Comparison of ENCODE assay signal across 15 mouse cellular contexts in the genomic region with DNA sequence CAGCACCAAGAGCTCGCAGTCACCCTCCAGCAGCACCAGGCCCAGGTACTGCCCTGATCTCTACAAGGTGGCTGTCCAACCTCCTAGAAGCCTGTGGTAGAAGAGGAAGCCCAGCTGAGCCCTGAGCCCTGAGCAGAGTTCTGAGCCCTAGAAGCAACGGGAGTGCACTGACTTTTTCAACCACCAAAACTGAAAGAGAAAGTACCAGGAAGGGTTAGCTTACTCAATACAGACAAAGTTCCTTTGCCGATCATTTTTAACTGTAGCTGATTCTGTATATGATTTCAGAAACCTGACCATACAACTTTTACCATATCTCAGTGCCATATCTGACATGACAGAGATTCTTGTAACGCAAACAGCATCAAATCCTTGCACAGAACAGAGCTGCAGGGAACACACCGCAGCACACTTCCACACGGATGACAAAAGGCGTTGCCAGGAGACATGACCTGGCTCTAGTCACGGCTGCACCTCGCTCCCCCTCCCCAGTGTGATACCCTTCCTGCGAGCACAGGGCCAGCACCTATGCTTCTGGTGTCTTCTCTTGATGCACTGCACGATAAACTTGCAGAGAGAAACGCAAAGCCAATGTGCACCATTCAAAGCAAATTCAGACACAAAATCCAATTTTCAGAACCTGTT. TPM values are rescaled to one million over a fixed set of nuclear protein-coding genes. Genes with fewer than 3 reads are reported as not detected.
DNase-seq lines count a peak whose midpoint lies in the region; ATAC-seq and TF ChIP-seq lines count a peak whose summit lies in the region.
"Had no signal": no experiment of that assay in that cellular context is flagged by ENCODE, and none has a peak within 500 bp of the region (broad histone marks: within the 10 kb centered on the region; RNA-seq: fewer than 3 reads in every experiment).

No protein-coding gene starts in this region.

- no peak for TF ChIP-seq CTCF in bone marrow, adult 2 months (IDR thresholded peaks at IDR 0.05; ENCODE audit: control insufficient read depth, insufficient read depth, low read length)
- TF ChIP-seq CTCF in liver, postnatal 0 days (IDR thresholded peaks at IDR 0.05; ENCODE audit: low read depth) = no peak

- H3K4me3 ChIP-seq in liver, embryonic 16.5 days (ENCODE audit: low read depth, low read length) = no peak overlapping the region
- no peak overlapping the region for H3K4me3 ChIP-seq in liver, embryonic 12.5 days
- peak overlapping the region; percentile 47 for H3K4me3 ChIP-seq in bone marrow, adult 2 months (replicated peaks; ENCODE audit: control insufficient read depth, low read depth, low read length)
- H3K4me3 ChIP-seq in liver, postnatal 0 days (ENCODE audit: low read depth, low read length) = no peak overlapping the region
- H3K4me3 ChIP-seq in stomach, embryonic 16.5 days (replicated peaks; ENCODE audit: low read length) = no peak overlapping the region
- H3K4me3 ChIP-seq: neural tube, embryonic 15.5 days had no signal

- H3K9ac ChIP-seq in liver, embryonic 16.5 days (ENCODE audit: low read depth, low read length) = no peak overlapping the region; the same call in 1 of the 2 replicates
- no peak overlapping the region for H3K9ac ChIP-seq in liver, embryonic 12.5 days
- H3K9ac ChIP-seq in liver, postnatal 0 days (replicated peaks) = no peak overlapping the region
- H3K9ac ChIP-seq in stomach, embryonic 16.5 days (ENCODE audit: low read length) = peak overlapping the region; percentile 14; the same call in 1 of the 2 replicates
- H3K9ac ChIP-seq: neural tube, embryonic 15.5 days had no signal

- H3K36me3 ChIP-seq in liver, embryonic 16.5 days (ENCODE audit: control insufficient read depth, insufficient read depth) = no peaks in the 10 kb centered on the region
- H3K36me3 ChIP-seq in liver, embryonic 12.5 days = peaks cover 22% of the 10 kb centered on the region
- H3K36me3 ChIP-seq in liver, postnatal 0 days (replicated peaks; ENCODE audit: insufficient read depth, low read length) = peaks cover 12% of the 10 kb centered on the region; the same call in 1 of the 2 replicates
- no peaks in the 10 kb centered on the region; the same call in 1 of the 2 replicates for H3K36me3 ChIP-seq in stomach, embryonic 16.5 days (ENCODE audit: control insufficient read depth, insufficient read depth, low read length)

- TF ChIP-seq POLR2A in bone marrow, adult 2 months (IDR thresholded peaks at IDR 0.05; ENCODE audit: borderline replicate concordance, control insufficient read depth, low read depth, low read length) = no peak

- H3K27ac ChIP-seq in liver, embryonic 16.5 days (ENCODE audit: low read length) = no peak overlapping the region
- H3K27ac ChIP-seq in liver, embryonic 12.5 days = no peak overlapping the region
- H3K27ac ChIP-seq in bone marrow, adult 2 months (ENCODE audit: control insufficient read depth, insufficient read depth, low read depth, low read length, poor library complexity) = peak overlapping the region; percentile 39
- H3K27ac ChIP-seq in liver, postnatal 0 days (ENCODE audit: low read depth) = peak overlapping the region; percentile 29; the same call in 1 of the 2 replicates
- H3K27ac ChIP-seq in stomach, embryonic 16.5 days (ENCODE audit: low read length) = no peak overlapping the region; the same call in 1 of the 2 replicates
- H3K27ac ChIP-seq: neural tube, embryonic 15.5 days had no signal

- H3K9me3 ChIP-seq in liver, embryonic 16.5 days (replicated peaks; ENCODE audit: control insufficient read depth, low read length) = no peaks in the 10 kb centered on the region
- H3K9me3 ChIP-seq in liver, embryonic 12.5 days (replicated peaks) = no peaks in the 10 kb centered on the region
- H3K9me3 ChIP-seq in liver, postnatal 0 days (ENCODE audit: low read length) = no peaks in the 10 kb centered on the region
- no peaks in the 10 kb centered on the region for H3K9me3 ChIP-seq in stomach, embryonic 16.5 days (replicated peaks; ENCODE audit: control insufficient read depth, low read length)
- H3K9me3 ChIP-seq: neural tube, embryonic 15.5 days had no signal

- peaks cover 18% of the 10 kb centered on the region for H3K4me1 ChIP-seq in liver, embryonic 16.5 days (ENCODE audit: control insufficient read depth, low read depth, low read length)
- H3K4me1 ChIP-seq in liver, embryonic 12.5 days = peaks cover 36% of the 10 kb centered on the region
- H3K4me1 ChIP-seq in bone marrow, adult 2 months (ENCODE audit: control insufficient read depth, insufficient read depth, low read length) = peaks cover 1% of the 10 kb centered on the region; the same call in 1 of the 2 replicates
- H3K4me1 ChIP-seq in liver, postnatal 0 days (ENCODE audit: insufficient read depth) = peaks cover 54% of the 10 kb centered on the region
- H3K4me1 ChIP-seq in stomach, embryonic 16.5 days (ENCODE audit: control insufficient read depth, insufficient read depth, low read length) = peaks cover 53% of the 10 kb centered on the region

- intact Hi-C loops in left cerebral cortex, postnatal 4 days (cut with DNase I) = no loop called here

- no peak for ATAC-seq in liver, embryonic 16.5 days (ENCODE audit: low read depth)
- ATAC-seq in liver, embryonic 12.5 days = no peak
- no peak for ATAC-seq in liver, postnatal 0 days
- no peak for ATAC-seq in stomach, embryonic 16.5 days (ENCODE audit: insufficient read depth, low FRiP score)
- ATAC-seq: midbrain, embryonic 16.5 days had no signal

- no peak for DNase-seq in liver, postnatal 0 days
- no peak for DNase-seq in left cerebral cortex, postnatal 4 days
- DNase-seq in right cerebral cortex, postnatal 4 days = no peak
- DNase-seq: adrenal gland, postnatal 36 days; cerebellum, adult 2 months; kidney, adult 18-20 months; lung, postnatal 14 days; right cerebral cortex, postnatal 25 days; thymus, postnatal 14 days had no signal

- no peaks in the 10 kb centered on the region for H3K27me3 ChIP-seq in liver, embryonic 16.5 days (ENCODE audit: control insufficient read depth, insufficient read depth, low read depth, low read length)
- H3K27me3 ChIP-seq in liver, embryonic 12.5 days (replicated peaks) = no peaks in the 10 kb centered on the region
- H3K27me3 ChIP-seq in liver, postnatal 0 days (ENCODE audit: insufficient read depth, low read length) = no peaks in the 10 kb centered on the region
- no peaks in the 10 kb centered on the region for H3K27me3 ChIP-seq in stomach, embryonic 16.5 days (ENCODE audit: control insufficient read depth, insufficient read depth, low read length)
- H3K27me3 ChIP-seq: neural tube, embryonic 15.5 days had no signal

- TF ChIP-seq EP300 in liver, postnatal 0 days (IDR thresholded peaks at IDR 0.05; ENCODE audit: low read depth) = no peak

- WGBS in liver, embryonic 16.5 days (ENCODE audit: insufficient replicate concordance) = 64% methylated on average over 12 of the region's 12 CpGs
- 74% methylated on average over 12 of the region's 12 CpGs for WGBS in liver, embryonic 12.5 days (ENCODE audit: insufficient replicate concordance)
- 18% methylated on average over 12 of the region's 12 CpGs for WGBS in bone marrow, adult 2 months
- 66% methylated on average over 12 of the region's 12 CpGs for WGBS in liver, postnatal 0 days (ENCODE audit: insufficient replicate concordance)
- 81% methylated on average over 12 of the region's 12 CpGs for WGBS in stomach, embryonic 16.5 days

- 0 out of 2 replicates have a peak overlapping the region, but pooled peaks have one; percentile 6 for H3K4me2 ChIP-seq in liver, embryonic 16.5 days (ENCODE audit: low read depth, low read length)
- H3K4me2 ChIP-seq in liver, embryonic 12.5 days = no peak overlapping the region
- H3K4me2 ChIP-seq in liver, postnatal 0 days (ENCODE audit: low read depth, low read length) = peak overlapping the region; percentile 35
- H3K4me2 ChIP-seq in stomach, embryonic 16.5 days (ENCODE audit: low read depth, low read length) = peak overlapping the region; percentile 8; the same call in 1 of the 2 replicates
- H3K4me2 ChIP-seq: neural tube, embryonic 15.5 days had no signal

RNA-seq across cellular contexts. Expression of a gene that starts 28.6 kb away (rescaled TPM):
- 5.6 and 6.9 TPM in 2 replicates for polyA plus RNA-seq in liver, embryonic 16.5 days (2015; fragmentation: Nextera tagmentation; extraction: Ambion mirVana)
- 9.5 and 9.6 TPM in 2 replicates for polyA plus RNA-seq in liver, embryonic 12.5 days (2016; fragmentation: Nextera tagmentation; extraction: Ambion mirVana)
- 5.3 and 5.6 TPM in 2 replicates for polyA plus RNA-seq in bone marrow, adult 2 months (2011; ENCODE audit: insufficient read depth, insufficient read length, low replicate concordance, missing spikeins)
- 8.0 and 9.6 TPM in 2 replicates for polyA plus RNA-seq in liver, postnatal 0 days (2015; fragmentation: Nextera tagmentation; extraction: Ambion mirVana)
- 33.0 and 37.4 TPM in 2 replicates for polyA plus RNA-seq in stomach, embryonic 16.5 days (2015; fragmentation: Nextera tagmentation; extraction: Ambion mirVana)
- total RNA-seq in left cerebral cortex, postnatal 4 days (2021) = 10 to 100 TPM; 56.5 to 60.8 TPM

Comparison
In these comparisons a context has a peak if more than half of its experiments do, and no peak if none do; other contexts are left out.
1. H3K27ac ChIP-seq: peak in bone marrow, adult 2 months (single experiment) and liver, postnatal 0 days (single experiment); none in liver, embryonic 16.5 days (single experiment), liver, embryonic 12.5 days (single experiment) and stomach, embryonic 16.5 days (single experiment).